Mouse (Mus musculus): Measurements from ENCODE around the gene Gm49673.
"Not testable (repeated sequence)": the region's sequence is repeated elsewhere in the genome, so short reads cannot be mapped to it uniquely, and the experiment has no call there.

Gm49673 gene

GRCm38 (mm10) chr17:8130849-8131248 is 16.7 kb downstream of the Gm49673 start:
- DNase-seq (ENCODE audit: low spot score) = not testable (repeated sequence)

DNA sequence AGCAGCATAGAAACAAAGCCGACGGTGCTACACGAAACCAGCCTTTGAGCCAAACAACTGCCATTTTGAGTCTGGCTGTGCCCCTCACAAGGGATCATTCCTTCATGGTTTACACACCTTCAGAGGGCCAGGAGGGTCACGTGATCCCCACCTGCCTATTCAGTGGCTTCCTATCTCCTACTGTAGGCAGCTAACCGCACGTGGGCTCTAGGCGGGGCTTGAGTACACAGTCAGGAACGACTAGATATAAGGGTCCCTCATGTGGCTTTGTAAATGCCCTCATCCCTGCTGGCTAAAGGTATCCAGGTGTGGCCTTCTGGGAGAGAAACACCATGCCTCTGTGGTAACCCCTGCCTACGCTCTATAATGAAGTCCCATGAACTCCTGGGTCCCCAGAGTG is 18.0 kb downstream of the Gm49673 start:
- DNase-seq (ENCODE audit: low spot score) = not testable (repeated sequence)

- not testable (repeated sequence) for DNase-seq (ENCODE audit: low spot score)
These were observed 19.1 kb downstream of the Gm49673 start for GRCm38 (mm10) chr17:8128326-8128993.

DNA sequence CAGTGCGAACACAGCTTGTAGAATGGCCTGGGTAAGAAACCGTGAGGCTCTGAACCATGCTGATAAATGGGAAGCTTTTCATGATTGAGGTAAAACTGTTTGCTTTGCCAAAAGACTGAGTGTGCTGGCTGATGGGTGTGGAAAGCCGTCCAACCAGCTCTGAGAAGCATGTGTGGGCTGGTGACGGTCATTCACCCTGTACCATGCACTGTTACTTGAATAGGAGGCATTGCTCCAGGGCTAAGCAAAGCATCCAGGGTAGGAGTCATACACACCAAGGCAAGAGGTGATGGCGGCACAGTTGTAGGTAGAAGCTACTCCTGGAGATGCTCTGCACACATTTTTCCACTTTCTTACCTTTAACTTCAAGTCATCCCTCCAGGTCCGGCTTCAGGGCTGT is 23.0 kb downstream of the Gm49673 start:
- DNase-seq (ENCODE audit: low spot score) = not testable (repeated sequence)

DNA sequence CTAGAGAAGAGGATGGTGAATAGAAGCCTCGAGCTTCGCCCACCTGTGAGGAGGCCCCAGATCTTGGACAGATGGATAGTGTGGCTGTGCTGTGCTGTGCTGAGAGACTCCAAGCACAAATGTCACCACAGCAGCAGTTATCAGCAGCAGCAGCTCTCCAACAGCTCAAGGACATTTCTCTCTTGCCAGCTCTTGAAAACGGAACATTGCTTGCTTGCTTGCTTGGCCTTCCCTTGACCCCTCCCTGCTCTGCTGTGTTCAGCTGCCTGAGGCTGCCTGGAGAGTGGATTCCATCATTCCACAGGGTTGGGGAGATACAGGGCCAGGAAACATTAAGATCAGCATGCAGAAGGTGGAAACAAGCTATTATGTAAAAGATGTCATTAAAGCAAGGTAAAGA is 24.6 kb downstream of the Gm49673 start:
- DNase-seq (ENCODE audit: low spot score) = not testable (repeated sequence)

GRCm38 (mm10) chr17:8116928-8117327 is 30.7 kb downstream of the Gm49673 start:
- not testable (repeated sequence) for DNase-seq (ENCODE audit: low spot score)

DNA sequence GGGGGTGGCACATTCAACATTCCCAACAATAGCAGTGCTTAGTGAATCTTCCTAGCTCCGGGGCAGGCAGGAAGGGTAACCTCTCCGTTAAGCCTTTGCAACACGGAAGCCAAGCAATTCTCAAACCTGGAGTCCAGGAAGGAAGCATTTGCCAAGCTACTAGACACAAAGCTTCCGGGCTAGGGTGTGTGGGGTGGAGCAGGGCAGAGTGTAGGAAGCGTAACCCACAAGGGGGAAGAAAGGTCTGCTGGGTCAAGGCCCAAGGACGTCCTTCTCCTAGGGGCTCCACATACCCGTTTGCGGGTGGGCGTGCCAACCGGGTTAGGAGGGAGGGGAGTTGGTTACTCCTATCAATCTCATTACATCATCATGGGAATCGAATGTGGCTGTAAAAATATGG is 31.2 kb downstream of the Gm49673 start:
- DNase-seq (ENCODE audit: low spot score) = not testable (repeated sequence)

- not testable (repeated sequence) for DNase-seq (ENCODE audit: low spot score)
These were observed 35.4 kb downstream of the Gm49673 start for GRCm38 (mm10) chr17:8112199-8112598.

GRCm38 (mm10) chr17:8101297-8101609 is 46.3 kb downstream of the Gm49673 start:
- not testable (repeated sequence) for DNase-seq (ENCODE audit: low spot score)

- DNase-seq (ENCODE audit: low spot score) = not testable (repeated sequence)
These were observed 46.9 kb downstream of the Gm49673 start for GRCm38 (mm10) chr17:8100405-8101296.

GRCm38 (mm10) chr17:8096199-8096598 is 51.4 kb downstream of the Gm49673 start:
- DNase-seq (ENCODE audit: low spot score) = not testable (repeated sequence)

DNA sequence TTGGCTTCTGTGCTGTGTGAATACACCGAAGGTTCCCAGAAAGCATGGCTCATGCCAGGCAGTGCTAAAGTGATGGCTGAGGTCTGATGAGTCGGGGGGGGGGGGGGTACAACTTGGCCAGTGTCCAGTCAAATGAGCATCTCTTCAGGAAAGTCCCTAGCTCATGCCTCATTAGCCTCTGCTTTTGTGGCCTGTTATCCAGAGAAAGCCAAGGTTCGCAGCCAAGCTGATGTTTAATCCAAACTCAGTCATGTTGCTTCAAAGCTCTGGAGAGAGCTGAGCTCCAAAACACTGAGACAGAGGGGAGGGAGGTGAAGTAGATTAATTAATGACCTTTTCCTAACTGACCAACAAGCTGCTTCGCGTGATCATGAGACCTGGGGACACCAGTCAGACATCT is 51.9 kb downstream of the Gm49673 start:
- not testable (repeated sequence) for DNase-seq (ENCODE audit: low spot score)

GRCm38 (mm10) chr17:8092537-8093526 is 54.8 kb downstream of the Gm49673 start:
- DNase-seq (ENCODE audit: low spot score) = not testable (repeated sequence)

- DNase-seq (ENCODE audit: low spot score) = not testable (repeated sequence)
These were observed 56.3 kb downstream of the Gm49673 start for GRCm38 (mm10) chr17:8091320-8091719.

- DNase-seq (ENCODE audit: low spot score) = not testable (repeated sequence)
These were observed 77.7 kb downstream of the Gm49673 start for GRCm38 (mm10) chr17:8069847-8070246.

DNA sequence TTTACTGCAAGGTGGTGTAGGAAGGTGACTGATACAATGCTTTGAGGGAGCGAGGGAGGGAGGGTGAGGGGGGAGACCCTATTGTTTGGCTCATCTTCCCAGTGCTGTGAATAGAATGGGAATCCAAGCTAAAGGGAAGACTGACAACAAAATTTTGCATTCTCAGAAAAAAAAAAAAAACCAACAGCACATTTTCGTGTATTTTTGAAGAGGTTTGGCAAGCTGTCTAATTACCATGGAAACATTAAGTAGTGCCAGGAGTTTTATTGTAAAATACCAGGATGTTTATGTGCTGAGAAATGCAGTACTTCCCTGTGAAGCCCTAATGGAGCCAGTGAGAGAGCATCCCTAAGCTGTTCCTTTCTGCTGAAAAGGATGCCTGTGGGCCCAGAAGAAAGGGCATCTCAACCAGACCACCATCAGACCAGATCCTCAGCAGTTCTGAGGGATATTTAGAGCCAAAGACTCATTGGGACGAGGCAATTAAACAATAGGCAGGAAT is 90.9 kb downstream of the Gm49673 start:
- DNase-seq (ENCODE audit: low spot score) = not testable (repeated sequence)

DNA sequence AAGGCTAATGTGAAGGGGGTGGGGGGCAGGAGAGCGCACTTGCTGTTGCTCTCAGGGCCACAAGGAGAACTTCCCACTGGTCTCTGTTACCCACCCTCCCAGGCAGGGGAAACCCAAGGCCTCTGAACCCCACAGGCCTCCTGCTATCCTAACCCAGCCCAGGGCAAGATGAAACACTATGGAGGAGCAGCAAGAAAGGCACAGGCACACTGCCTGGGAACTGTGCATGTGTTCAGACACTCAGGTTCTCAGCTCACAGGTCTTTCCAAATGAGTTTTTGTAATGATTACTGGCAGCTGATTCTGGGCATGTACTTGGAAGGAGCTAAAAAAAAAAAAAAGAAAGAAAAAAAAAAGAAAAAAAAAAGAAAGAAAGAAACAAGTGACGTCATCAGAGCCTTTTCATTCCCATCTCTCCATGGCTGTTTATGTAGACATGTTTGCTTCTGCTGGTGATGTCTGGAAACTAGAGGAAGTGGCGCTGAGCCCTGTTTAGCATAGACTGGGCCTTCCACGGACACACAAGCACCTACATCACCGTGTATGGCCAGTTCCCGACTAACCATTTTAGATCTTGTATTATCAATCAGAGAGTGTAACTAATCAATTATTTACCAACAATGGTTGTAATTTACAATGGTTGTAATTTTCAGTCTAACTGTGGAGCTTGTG is 91.5 kb downstream of the Gm49673 start:
- DNase-seq (ENCODE audit: low spot score) = not testable (repeated sequence)

GRCm38 (mm10) chr17:8051247-8051646 is 96.3 kb downstream of the Gm49673 start:
- DNase-seq (ENCODE audit: low spot score) = peak; percentile 89

GRCm38 (mm10) chr17:8050218-8050617 is 97.4 kb downstream of the Gm49673 start:
- not testable (repeated sequence) for DNase-seq (ENCODE audit: low spot score)

DNA sequence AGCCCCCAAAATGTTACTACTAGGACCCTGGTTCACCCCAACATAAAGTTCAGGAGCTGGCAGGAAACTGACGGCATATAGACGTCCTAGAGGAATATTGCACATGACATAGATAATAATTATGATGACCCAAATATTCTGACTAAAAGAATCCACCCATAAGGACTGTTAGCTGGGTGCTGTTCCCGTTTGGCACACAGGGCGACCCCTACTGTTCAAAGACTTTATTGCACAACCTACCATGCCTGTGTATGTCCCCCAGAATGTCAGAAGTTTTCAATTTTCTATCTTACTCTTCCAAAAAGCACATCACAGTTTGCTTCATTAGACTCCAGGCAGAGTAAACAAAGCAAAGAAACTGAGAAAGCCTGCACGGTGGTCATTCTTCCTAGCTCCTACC is 101.4 kb downstream of the Gm49673 start:
- DNase-seq (ENCODE audit: low spot score) = peak; percentile 85

GRCm38 (mm10) chr17:8041197-8041596 is 106.4 kb downstream of the Gm49673 start:
- DNase-seq (ENCODE audit: low spot score) = not testable (repeated sequence)

All from layer of hippocampus, adult 11-12 months (tissue).